Mouse (Mus musculus) brain, embryonic 14.5 days (tissue): Measurements from ENCODE around the gene Arid2. TPM values are rescaled to one million over a fixed set of nuclear protein-coding genes. Genes with fewer than 3 reads are reported as not detected.
A peak's percentile ranks its signal among the peaks of the same experiment; 100 is the strongest.
"Not testable (repeated sequence)": the region's sequence is repeated elsewhere in the genome, so short reads cannot be mapped to it uniquely, and the experiment has no call there.

ENCODE experiments used
- DNase-seq: peaks from one replicate; pipeline ENCODE4 v3.0.0-alpha.2; 2011; ENCODE audit warnings: low read depth
- CTCF ChIP-seq: fragments of 200-500 bp; IDR thresholded peaks from 2 replicates; pipeline ENCODE4 v1.5.1; 2012; ENCODE audit warnings: inconsistent platforms, mild to moderate bottlenecking, moderate library complexity, borderline replicate concordance; ENCODE audit not compliant: insufficient read depth, insufficient read length; ENCODE audit errors: extremely low read depth
- POLR2A ChIP-seq: fragments of 200-500 bp; IDR thresholded peaks from 2 replicates; pipeline ENCODE4 v1.6.1; 2012; ENCODE audit warnings: mild to moderate bottlenecking, inconsistent platforms, borderline replicate concordance; ENCODE audit not compliant: poor library complexity, insufficient read depth, insufficient read length, severe bottlenecking; ENCODE audit errors: extremely low read depth
- polyA plus RNA-seq: library from polyadenylated mRNA; depleted of rRNA; stranded (reverse); fragments of >200 nt; gene quantifications from 2 replicates; pipeline ENCODE4 v1.2.3, GENCODE M21; 2012

The Arid2 gene
- polyA plus RNA-seq, 1 experiment: 44.2 TPM

DNA sequence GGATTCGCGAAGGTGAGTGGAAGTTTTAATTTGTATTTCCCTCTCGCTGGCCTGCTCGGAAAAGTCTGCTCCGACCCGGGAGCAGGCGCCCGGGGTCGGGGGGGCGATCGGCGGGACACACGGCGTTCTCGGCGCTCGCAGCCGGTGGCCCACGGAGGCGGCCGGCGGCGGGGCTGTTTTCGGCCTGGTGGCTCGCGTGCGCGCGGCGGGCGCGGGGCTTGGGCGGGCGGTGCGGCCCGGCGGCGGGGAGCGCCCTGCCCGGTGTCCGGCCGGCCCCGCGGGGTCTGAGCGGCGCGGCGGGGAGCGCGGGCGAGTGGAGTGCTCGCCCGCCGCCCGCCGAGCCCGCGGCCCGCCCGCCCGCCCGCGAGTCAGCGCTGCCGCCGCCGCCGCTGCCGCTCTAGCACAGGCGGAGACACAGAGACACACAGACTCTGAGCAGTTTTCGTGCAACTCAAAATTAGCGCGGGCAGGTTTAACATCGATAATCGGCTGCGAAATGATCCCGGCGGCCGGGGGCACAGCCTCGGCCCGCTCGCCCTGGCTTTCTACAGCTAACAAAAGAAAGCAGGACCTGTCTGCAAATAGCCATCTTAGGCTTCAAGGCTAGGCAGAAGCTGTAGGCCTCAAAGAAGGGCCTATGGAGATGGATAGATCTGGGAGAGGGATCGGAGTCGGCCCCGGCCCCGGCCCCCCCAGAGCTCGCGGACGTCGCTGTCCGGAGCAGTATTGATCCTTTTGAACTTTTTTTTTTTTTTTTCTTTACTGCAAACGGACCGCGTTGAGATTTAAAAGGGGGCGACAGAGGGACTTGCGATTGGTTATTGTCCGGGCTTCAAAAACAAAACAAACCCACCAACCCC, 888 bp downstream of the Arid2 start:
- peak; percentile 75 for DNase-seq
- no peak for TF ChIP-seq POLR2A
- TF ChIP-seq CTCF: no peak

GRCm38 (mm10) chr15:96288836-96289390, 1.6 kb downstream of the Arid2 start:
- peak; percentile 39 for DNase-seq
- TF ChIP-seq POLR2A (no peak), CTCF (no peak)

DNA sequence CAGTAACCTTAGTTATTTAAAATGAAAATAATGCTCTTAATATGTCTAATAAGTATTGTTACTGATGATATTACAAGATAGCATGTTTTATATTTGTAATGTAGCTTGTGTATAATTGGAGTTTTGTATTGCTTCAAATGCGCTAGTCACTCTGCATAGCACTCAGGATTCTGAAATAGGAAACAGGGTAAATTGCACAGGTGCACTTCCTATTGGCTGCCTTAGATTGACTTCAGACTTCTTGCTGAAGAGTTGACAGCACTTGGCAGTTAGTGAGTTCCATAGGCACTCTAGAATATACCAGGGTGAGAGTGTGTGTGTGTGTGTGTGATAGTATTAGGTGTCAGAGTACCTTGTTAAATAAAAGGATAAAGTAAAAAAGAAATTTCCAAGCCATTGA, 2.7 kb downstream of the Arid2 start:
- TF ChIP-seq CTCF: no peak
- no peak for TF ChIP-seq POLR2A
- DNase-seq: no peak

DNA sequence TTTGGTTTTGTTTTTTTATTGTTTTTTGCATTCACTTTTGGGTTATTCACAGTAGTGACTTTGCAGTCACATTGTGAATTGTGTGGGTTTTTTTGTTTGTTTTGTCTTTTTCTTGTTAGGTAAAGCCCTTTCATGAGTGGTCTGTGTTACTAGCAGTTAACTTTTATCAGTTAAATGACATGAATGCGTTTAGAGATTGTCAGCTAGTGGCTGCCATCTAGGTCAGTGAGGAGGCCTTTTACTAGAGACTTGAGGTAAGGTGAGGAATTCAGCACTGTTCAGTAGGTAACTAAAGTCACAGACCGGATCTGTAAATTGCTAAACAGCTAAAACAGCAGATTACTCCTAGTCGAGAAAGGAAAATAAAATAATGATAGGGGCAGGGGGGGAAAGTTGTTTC, 6.1 kb downstream of the Arid2 start:
- no peak for DNase-seq
- TF ChIP-seq POLR2A: no peak
- TF ChIP-seq CTCF: no peak

DNA sequence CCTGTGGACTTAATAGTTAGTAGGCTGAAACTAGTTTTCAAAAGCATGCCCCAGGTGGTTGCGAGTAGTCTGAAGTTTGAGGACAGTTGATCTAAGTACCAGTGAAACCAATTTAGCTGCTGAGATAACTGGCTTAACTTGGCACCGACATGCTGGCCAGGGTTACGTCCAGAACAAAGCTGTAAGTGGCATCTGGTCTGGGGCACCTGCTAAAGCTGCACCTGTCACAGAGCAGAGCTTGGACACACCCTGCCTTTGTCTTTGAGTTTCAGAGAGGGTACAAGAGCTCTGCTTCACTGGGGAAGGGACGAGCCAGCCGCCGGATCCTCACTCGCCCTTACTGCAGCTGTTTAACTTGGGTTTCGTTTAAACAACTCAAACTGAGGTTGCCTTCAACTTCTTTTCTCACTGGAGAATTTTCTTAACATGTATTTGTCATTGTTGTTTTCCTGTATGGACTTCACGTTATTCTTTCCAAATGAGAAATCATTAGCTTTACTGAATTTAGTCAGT, 9.8 kb downstream of the Arid2 start:
- no peak for DNase-seq

DNA sequence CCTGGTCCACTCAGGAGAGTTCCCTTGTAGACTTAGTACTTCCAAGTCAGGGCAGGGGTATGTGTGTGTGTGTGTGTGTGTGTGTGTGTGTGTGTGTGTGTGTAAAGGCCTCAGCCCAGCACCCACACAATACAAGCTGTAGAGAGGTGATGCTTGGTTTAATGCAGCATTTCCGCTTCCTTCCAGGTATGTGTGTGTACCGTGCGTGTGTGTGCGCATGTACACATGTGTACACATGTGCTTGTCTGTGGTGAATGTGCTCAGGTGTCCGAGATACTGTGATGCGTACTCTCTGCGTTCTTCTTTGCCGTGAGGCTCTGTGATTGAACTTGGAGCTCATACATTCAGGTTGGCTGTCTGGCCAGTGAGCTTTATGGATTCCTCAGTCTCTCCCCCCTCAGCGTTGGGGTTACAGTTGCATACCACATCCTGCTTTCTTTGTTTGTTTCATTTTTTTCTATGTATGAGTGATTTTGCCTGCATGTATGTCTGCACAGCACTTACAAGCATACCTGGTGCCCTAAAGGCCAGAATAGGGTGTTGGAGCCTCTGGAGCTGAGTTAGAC, 10.4 kb downstream of the Arid2 start:
- TF ChIP-seq POLR2A: no peak
- TF ChIP-seq CTCF: no peak
- DNase-seq: no peak

More for the DNA sequence above, 9.8 kb downstream of the Arid2 start:
- TF ChIP-seq CTCF: no peak
- no peak for TF ChIP-seq POLR2A

GRCm38 (mm10) chr15:96309310-96309709, 22.0 kb downstream of the Arid2 start:
- DNase-seq: no peak
- TF ChIP-seq CTCF: no peak
- TF ChIP-seq POLR2A: no peak

DNA sequence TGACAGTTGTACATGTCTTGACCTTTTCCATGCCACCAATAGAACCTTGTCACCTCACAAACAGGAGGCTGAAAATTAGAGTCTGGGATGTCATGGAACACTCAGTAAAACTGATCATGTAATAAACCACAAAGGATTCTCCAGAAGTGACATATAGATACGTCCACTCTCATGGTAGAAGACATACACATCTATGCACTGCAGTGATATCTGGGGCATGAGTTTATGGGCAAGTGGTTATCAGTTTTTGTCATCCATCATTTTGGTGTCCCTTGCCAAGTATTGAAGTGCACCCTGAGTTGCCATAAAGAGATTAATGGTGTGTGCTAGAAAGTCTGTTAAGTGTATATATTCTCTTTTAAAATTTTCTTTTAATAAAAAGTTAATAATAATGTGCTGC, 25.6 kb downstream of the Arid2 start:
- TF ChIP-seq CTCF (no peak), POLR2A (no peak)
- no peak for DNase-seq

GRCm38 (mm10) chr15:96315664-96316063, 28.3 kb downstream of the Arid2 start:
- peak; percentile 30 for DNase-seq
- no peak for TF ChIP-seq POLR2A
- TF ChIP-seq CTCF: no peak

DNA sequence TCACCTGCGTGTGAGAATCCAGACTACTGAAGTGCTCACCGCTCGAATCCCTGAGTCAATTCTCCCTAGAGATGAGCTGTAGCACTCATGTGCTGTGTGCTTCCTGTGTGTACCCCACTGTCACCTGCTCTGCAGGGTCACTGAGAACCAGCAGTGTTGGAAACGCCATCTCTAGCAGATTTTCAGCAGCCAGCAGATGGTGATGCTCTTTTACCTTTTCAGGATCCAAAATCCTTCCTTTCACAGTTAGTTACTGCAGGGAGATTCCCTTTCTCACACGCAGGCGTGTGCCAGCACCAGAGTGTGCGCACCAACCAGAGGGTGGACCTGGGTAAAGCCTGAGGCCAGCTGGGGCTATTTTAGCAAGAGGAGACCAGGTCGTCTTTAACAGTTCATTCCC, 32.0 kb downstream of the Arid2 start:
- TF ChIP-seq CTCF (no peak), POLR2A (no peak)
- DNase-seq: peak; percentile 17

DNA sequence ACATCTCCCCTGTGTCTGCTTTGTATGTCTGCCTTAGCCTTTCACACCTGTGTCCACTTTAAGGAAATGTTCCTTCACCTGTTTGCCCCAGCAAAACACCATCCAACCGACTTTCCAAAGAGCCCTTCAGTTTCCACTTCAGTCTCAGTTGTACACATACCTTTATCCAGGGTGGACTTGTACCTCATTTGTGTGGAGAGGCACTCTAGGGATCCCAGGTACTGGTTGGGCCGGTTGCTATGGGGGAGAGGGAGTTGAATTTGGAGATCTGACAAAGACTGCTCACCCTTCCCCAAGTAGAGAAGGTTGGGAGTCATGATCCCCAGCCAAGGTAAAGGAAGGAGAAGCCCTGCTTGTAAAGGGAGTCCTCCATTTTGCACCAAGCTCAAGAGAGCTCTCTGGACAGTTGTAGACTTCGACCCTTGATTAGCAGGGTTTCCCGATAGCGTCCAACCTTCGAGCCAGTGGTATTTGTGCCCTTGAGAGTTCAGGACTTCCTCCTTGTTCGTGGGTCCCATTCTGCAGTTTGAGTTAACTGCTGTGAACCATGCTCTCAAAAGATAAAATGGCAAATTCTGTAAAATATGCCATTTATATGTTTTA, 38.5 kb downstream of the Arid2 start:
- DNase-seq: no peak
- no peak for TF ChIP-seq CTCF
- TF ChIP-seq POLR2A: no peak

DNA sequence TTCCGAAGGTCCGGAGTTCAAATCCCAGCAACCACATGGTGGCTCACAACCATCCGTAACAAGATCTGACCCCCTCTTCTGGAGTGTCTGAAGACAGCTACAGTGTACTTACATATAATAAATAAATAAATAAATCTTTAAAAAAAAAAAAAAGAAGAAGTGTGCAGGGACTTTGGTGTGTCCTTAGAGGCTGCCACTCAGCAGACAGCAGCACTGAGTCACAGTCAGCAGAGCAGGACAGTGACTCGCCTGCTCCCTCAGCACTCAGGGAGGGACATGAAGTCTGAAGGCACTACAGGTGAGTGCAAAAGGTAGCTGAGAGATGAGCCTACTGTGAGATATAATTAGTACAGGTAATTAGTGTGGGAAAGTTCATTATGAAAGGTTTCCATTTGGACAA, 41.4 kb downstream of the Arid2 start:
- DNase-seq: not testable (repeated sequence)
